Mouse (Mus musculus) liver, embryonic 14.5 days (tissue): ENCODE data around the gene Morc2a.

Experiments
- CTCF ChIP-seq: IDR thresholded peaks from 2 replicates; pipeline ENCODE4 v1.5.1; 2016; ENCODE audit warnings: antibody characterized with exemption, low read depth, control low read depth
- EP300 ChIP-seq: IDR thresholded peaks from 2 replicates; pipeline ENCODE4 v1.6.1; 2016; ENCODE audit warnings: antibody characterized with exemption, low read depth

DNA sequence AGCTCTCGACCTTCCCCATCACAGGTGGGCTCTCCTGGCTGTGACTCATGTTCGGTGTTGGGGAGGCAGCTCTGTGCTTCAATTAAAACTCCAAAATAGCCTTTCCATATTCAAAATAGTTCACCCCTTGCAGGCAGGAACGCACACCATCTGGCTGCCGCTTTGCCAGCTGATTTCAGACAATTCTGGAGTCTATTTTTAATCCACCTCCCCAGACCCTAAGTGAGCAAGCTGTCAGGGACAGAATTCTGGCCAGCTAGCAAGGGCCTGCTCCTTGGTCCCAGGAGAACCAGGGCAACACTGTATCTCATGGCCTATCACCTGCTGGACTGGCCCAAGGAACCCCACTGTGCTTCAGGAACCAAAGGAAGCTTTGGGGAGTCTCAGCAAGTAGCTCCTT, 74.9 kb downstream of the Morc2a start:
- TF ChIP-seq CTCF = no peak
- no peak for TF ChIP-seq EP300
